Mouse (Mus musculus) stomach, postnatal 0 days (tissue): Measurements from ENCODE around the gene Lrrc10. TPM values are rescaled to one million over a fixed set of nuclear protein-coding genes. Genes with fewer than 3 reads are reported as not detected.
"Not testable (repeated sequence)": the region's sequence is repeated elsewhere in the genome, so short reads cannot be mapped to it uniquely, and the experiment has no call there.

Source experiments
- ATAC-seq: fragments of 200-750 bp; cut with Nextera tagmentation; 2 replicates; pipeline ENCODE4 v1.8.0; 2017; ENCODE audit not compliant: low FRiP score, low TSS enrichment
- DNase-seq: peaks from one replicate; pipeline ENCODE4 v3.0.0-alpha.2; 2016; ENCODE audit warnings: low spot score
- H3K27ac ChIP-seq: fragments of 300-500 bp; sonication (generic); replicated peaks from 2 replicates; pipeline ENCODE4 v1.5.1; 2014; ENCODE audit warnings: mild to moderate bottlenecking, control low read depth
- H3K27me3 ChIP-seq: fragments of 300-500 bp; sonication (generic); 2 replicates; pipeline ENCODE4 v1.6.1; 2014; ENCODE audit warnings: low read length; ENCODE audit not compliant: control insufficient read depth, insufficient read depth
- H3K36me3 ChIP-seq: fragments of 300-500 bp; sonication (generic); 2 replicates; pipeline ENCODE4 v1.6.1; 2014; ENCODE audit warnings: low read length, mixed read lengths; ENCODE audit not compliant: control insufficient read depth, insufficient read depth
- H3K4me1 ChIP-seq: fragments of 300-500 bp; sonication (generic); replicated peaks from 2 replicates; pipeline ENCODE4 v1.6.1; 2014; ENCODE audit warnings: antibody characterized with exemption; ENCODE audit not compliant: control insufficient read depth, insufficient read depth
- H3K4me2 ChIP-seq: fragments of 300-500 bp; sonication (generic); replicated peaks from 2 replicates; pipeline ENCODE4 v1.6.1; 2014; ENCODE audit warnings: low read depth, mild to moderate bottlenecking, control low read depth, moderate library complexity
- H3K4me3 ChIP-seq: fragments of 300-500 bp; sonication (generic); 2 replicates; pipeline ENCODE4 v1.5.1; 2014; ENCODE audit warnings: low read depth, low read length, control low read depth
- H3K9ac ChIP-seq: fragments of 300-500 bp; sonication (generic); 2 replicates; pipeline ENCODE4 v1.6.1; 2014; ENCODE audit warnings: mild to moderate bottlenecking, low read length, control low read depth, mixed read lengths
- H3K9me3 ChIP-seq: fragments of 300-500 bp; sonication (generic); 2 replicates; pipeline ENCODE4 v1.6.1; 2016; ENCODE audit warnings: low read length; ENCODE audit not compliant: control insufficient read depth
- CTCF ChIP-seq: IDR thresholded peaks from 2 replicates; pipeline ENCODE4 v1.5.1; 2016; ENCODE audit warnings: antibody characterized with exemption, low read depth, mild to moderate bottlenecking, moderate library complexity
- EP300 ChIP-seq: optimal IDR thresholded peaks from 2 replicates; pipeline ENCODE3; 2016; ENCODE audit warnings: antibody characterized with exemption
- WGBS: fragments of 180-500 bp; shearing (Covaris S2); extraction: QIAGEN DNeasy Blood & Tissue Kit; methylation state at CpG from one replicate; pipeline ENCODE4 v1.1.7; 2014; 5-methylcytosine and 5-hydroxymethylcytosine counted together
- polyA plus RNA-seq: library from polyadenylated mRNA; unstranded; fragments of >200 nt; fragmentation: Nextera tagmentation; extraction: Ambion mirVana; gene quantifications from 2 replicates; pipeline ENCODE4 v1.2.1, GENCODE M21; 2015

The Lrrc10 gene
- polyA plus RNA-seq, 1 experiment from 2014 or later: not detected

DNA sequence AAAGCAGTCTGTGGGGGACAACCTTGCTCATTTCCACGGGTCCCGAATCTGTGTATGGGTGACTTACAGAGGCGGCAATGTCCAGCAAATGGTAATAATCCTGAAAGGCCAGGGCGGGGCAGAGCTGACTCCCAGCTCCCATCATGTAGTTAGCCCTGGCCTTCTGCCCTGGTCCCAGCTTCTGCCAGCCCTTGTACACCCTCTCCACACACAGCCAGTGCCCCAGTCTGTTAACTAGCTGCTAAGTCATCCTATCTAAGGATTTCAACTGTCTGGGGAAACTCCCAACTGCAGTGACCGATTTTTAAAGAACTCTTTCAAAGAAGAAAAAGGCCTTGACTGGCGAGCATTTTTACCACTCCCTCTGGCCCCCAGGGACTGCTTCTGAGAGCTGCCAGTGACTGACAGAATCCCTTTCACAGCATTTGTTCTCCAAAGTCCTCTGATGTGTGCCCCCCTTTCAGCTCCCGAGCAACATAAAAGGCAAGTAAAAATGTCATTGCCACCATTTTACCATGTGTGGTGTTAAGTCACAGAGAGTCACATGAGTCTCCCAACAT is 26.8 kb upstream of the Lrrc10 start:
- TF ChIP-seq CTCF (no peak), EP300 (no peak)
- no peaks in the 10 kb centered on the region for H3K4me1 ChIP-seq
- 64% methylated on average over 7 of the region's 7 CpGs for WGBS
- H3K4me2 ChIP-seq: no peak overlapping the region
- no peak overlapping the region for H3K27ac ChIP-seq
- no peaks in the 10 kb centered on the region for H3K36me3 ChIP-seq
- H3K27me3 ChIP-seq: no peaks in the 10 kb centered on the region
- H3K9me3 ChIP-seq: no peaks in the 10 kb centered on the region
- DNase-seq (no peak), ATAC-seq (no peak)
- H3K4me3 ChIP-seq: no peak overlapping the region
- no peak overlapping the region for H3K9ac ChIP-seq

DNA sequence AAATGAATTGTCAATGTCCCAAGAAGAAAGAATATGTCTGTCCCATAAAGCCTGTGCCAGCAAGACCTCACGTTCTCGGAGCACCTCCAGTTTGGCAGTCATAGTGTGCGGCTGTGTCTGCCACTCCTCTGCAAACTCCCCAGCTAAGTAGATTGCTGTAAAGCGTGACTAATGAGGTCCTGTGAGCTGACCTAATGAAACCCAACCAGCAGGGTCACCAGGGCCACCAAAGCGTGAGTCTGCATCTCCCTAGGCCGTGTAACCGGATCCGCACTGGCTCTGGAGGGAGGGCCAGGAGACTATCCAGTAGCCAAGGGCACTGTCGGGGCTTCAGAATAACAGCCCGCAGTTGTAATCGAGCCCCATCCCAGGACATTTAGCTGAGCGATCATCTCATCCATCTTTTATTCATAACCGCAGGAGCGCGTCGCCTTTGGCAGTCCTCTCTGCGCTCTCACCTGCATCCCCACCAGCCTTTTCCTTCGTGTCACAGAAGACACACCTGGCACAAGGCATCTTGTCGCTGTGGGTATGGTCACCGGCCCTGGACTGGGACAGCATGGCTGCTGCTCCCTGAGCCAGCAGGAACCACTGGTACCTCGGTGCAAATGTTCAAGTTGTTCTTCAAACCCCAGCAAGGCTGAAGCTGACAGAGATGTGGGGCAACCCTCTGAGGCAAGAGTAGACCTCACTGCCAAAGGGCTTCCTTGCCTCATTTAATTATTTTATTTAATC is 24.0 kb upstream of the Lrrc10 start:
- 31% methylated on average over 21 of the region's 21 CpGs for WGBS
- no peak for TF ChIP-seq CTCF
- TF ChIP-seq EP300: no peak
- ATAC-seq (peak; percentile 74; the same call in 1 of the 2 replicates), DNase-seq (peak; percentile 42)
- no peak overlapping the region for H3K4me2 ChIP-seq
- no peaks in the 10 kb centered on the region for H3K36me3 ChIP-seq
- no peak overlapping the region for H3K9ac ChIP-seq
- no peaks in the 10 kb centered on the region for H3K27me3 ChIP-seq
- no peaks in the 10 kb centered on the region for H3K9me3 ChIP-seq
- no peaks in the 10 kb centered on the region for H3K4me1 ChIP-seq
- H3K4me3 ChIP-seq: no peak overlapping the region
- no peak overlapping the region for H3K27ac ChIP-seq

DNA sequence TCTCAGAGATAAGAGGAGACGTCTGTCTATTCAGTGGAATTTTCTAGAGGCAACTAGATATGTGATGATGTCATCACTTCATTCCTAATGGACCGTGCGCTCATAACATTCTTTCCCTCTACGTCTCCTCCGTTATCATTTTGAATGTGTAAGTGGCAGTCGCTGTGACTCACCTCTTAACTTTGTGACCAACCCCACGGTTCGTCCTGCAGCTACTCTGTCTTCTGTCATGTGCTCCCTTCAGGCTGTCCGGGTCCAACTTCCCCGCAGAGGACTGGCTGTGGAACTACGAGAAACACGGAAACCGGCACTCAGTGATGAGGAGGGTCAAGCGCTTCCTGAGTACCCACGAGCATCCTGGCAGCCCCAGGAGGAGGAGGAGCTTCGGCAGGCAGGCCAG is 21.4 kb upstream of the Lrrc10 start:
- Histone ChIP-seq H3K27me3 (no peaks in the 10 kb centered on the region), H3K4me1 (no peaks in the 10 kb centered on the region), H3K9ac (no peak overlapping the region), H3K36me3 (no peaks in the 10 kb centered on the region), H3K27ac (no peak overlapping the region), H3K9me3 (no peaks in the 10 kb centered on the region), H3K4me3 (peak overlapping the region; percentile 10; the same call in 1 of the 2 replicates), H3K4me2 (peak overlapping the region; percentile 38)
- ATAC-seq (peak; percentile 34; the same call in 1 of the 2 replicates), DNase-seq (no peak)
- TF ChIP-seq CTCF (no peak), EP300 (no peak)
- WGBS: 20% methylated on average over 16 of the region's 16 CpGs

DNA sequence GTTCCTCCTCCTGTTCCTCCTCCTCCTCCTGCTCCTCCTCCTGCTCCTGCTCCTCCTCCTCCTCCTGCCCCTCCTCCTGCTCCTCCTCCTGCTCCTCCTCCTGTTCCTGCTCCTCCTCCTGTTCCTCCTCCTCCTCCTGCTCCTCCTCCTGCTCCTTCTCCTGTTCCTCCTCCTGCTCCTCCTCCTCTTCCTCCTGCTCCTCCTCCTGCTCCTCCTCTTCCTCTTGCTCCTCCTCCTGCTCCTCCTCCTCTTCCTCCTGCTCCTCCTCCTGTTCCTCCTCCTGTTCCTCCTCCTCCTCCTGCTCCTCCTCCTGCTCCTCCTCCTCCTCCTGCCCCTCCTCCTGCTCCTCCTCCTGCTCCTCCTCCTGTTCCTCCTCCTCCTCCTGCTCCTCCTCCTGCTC is 19.4 kb upstream of the Lrrc10 start:
- not testable (repeated sequence) for H3K4me3 ChIP-seq, DNase-seq, H3K9me3 ChIP-seq, H3K27me3 ChIP-seq, H3K36me3 ChIP-seq, H3K4me2 ChIP-seq, H3K27ac ChIP-seq, ATAC-seq, H3K4me1 ChIP-seq, H3K9ac ChIP-seq

DNA sequence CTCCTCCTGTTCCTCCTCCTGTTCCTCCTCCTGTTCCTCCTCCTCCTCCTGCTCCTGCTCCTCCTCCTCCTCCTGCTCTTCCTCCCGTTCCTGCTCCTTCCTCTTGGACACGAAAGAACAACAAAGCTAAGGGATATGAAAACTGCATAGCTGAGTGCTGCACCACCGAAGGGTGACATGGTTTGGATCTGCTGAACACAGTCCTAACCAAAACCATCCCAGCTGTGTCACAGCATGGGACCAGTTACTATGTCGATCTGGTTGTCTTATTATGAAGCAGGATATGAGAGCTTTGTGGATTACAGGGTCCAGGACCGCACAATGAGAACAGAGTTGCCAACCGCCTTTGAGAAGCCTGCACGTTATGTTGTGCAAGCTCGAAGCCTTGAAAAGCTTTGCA is 19.0 kb upstream of the Lrrc10 start:
- Histone ChIP-seq H3K9me3 (no peaks in the 10 kb centered on the region), H3K27me3 (no peaks in the 10 kb centered on the region), H3K27ac (no peak overlapping the region), H3K4me1 (no peaks in the 10 kb centered on the region), H3K9ac (no peak overlapping the region), H3K4me2 (no peak overlapping the region), H3K36me3 (no peaks in the 10 kb centered on the region), H3K4me3 (no peak overlapping the region)
- TF ChIP-seq EP300 (no peak), CTCF (no peak)
- DNase-seq (no peak), ATAC-seq (no peak)
- 74% methylated on average over 8 of the region's 8 CpGs for WGBS

DNA sequence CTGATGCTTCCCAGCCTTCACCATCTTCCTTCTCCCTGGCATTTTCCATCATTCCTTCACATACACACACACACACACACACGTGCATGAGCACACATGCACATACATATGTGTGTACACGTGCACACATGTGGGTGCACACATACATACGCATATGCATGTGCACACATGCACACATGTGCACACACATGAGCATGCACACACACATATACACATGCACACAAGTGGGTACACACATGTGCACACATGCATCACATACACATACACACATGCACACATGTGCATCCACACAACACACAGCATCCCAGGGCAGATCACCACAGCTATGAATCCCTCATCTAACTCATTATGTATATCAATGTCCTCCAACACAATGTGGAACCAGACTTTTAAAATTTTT is 14.0 kb upstream of the Lrrc10 start:
- Histone ChIP-seq H3K27me3 (no peaks in the 10 kb centered on the region), H3K27ac (no peak overlapping the region), H3K9ac (no peak overlapping the region), H3K4me1 (no peaks in the 10 kb centered on the region), H3K4me3 (no peak overlapping the region), H3K36me3 (no peaks in the 10 kb centered on the region), H3K9me3 (no peaks in the 10 kb centered on the region), H3K4me2 (no peak overlapping the region)
- DNase-seq (no peak), ATAC-seq (no peak)
- WGBS: 90% methylated on average over 3 of the region's 3 CpGs
- no peak for TF ChIP-seq EP300
- TF ChIP-seq CTCF: no peak
